In genomic region chr11:86175833-86176232, GRCm38 (mm10) we compare ENCODE assay signal across 14 mouse cellular contexts.
"Had no signal": no experiment of that assay in that cellular context is flagged by ENCODE, and none has a peak within 500 bp of the region (broad histone marks: within the 10 kb centered on the region; RNA-seq: fewer than 3 reads in every experiment).

No protein-coding gene starts in this region.

- H3K4me1 ChIP-seq: limb, embryonic 12.5 days; megakaryocyte, embryonic 14.5 days; midbrain, embryonic 15.5 days; neural tube, embryonic 12.5 days had no signal

- H3K4me3 ChIP-seq: left cerebral cortex, adult 2 months; limb, embryonic 12.5 days; liver, embryonic 12.5 days; megakaryocyte, embryonic 14.5 days; midbrain, embryonic 15.5 days; neural tube, embryonic 12.5 days had no signal

- ATAC-seq: inflammation-experienced regulatory T-cells, adult 6 months; intestine, postnatal 0 days; liver, embryonic 12.5 days; midbrain, embryonic 15.5 days had no signal

- H3K27me3 ChIP-seq: limb, embryonic 12.5 days; liver, embryonic 12.5 days; megakaryocyte, embryonic 14.5 days; midbrain, embryonic 15.5 days; neural tube, embryonic 12.5 days had no signal

- H3K27ac ChIP-seq: left cerebral cortex, adult 2 months; limb, embryonic 12.5 days; liver, embryonic 12.5 days; macrophage; midbrain, embryonic 15.5 days; neural tube, embryonic 12.5 days; stomach, postnatal 0 days had no signal

- DNase-seq: kidney, postnatal 14 days; thymus, adult 2 months; thymus, postnatal 25 days had no signal

- H3K4me2 ChIP-seq: limb, embryonic 12.5 days; liver, embryonic 12.5 days; midbrain, embryonic 11.5 days; midbrain, embryonic 15.5 days; neural tube, embryonic 12.5 days had no signal

- H3K36me3 ChIP-seq: limb, embryonic 12.5 days; midbrain, embryonic 15.5 days; neural tube, embryonic 12.5 days had no signal

- H3K9me3 ChIP-seq: limb, embryonic 12.5 days; liver, embryonic 12.5 days; megakaryocyte, embryonic 14.5 days; midbrain, embryonic 15.5 days; neural tube, embryonic 12.5 days had no signal

- H3K9ac ChIP-seq: limb, embryonic 12.5 days; liver, embryonic 12.5 days; midbrain, embryonic 15.5 days; neural tube, embryonic 12.5 days had no signal
